Mouse (Mus musculus) thymus, adult 2 months (tissue): ENCODE results near the gene Meis1. TPM values are rescaled to one million over a fixed set of nuclear protein-coding genes. Genes with fewer than 3 reads are reported as not detected.

Source experiments
- DNase-seq: peaks from one replicate; pipeline ENCODE4 v3.0.0; 2021
- H3K27ac ChIP-seq: fragments of 200-500 bp; 2 replicates; pipeline ENCODE4 v1.5.1; 2012; ENCODE audit warnings: low read length, control low read depth; ENCODE audit not compliant: control insufficient read depth, insufficient read depth
- H3K27me3 ChIP-seq: fragments of 200-500 bp; 2 replicates; pipeline ENCODE4 v1.6.1; 2012; ENCODE audit warnings: mild to moderate bottlenecking, low read length, moderate library complexity, mixed read lengths; ENCODE audit not compliant: control insufficient read depth, insufficient read depth
- H3K36me3 ChIP-seq: fragments of 200-500 bp; 2 replicates; pipeline ENCODE4 v1.6.1; 2012; ENCODE audit warnings: mild to moderate bottlenecking, low read length, moderate library complexity; ENCODE audit not compliant: control insufficient read depth, insufficient read depth
- H3K4me1 ChIP-seq: fragments of 200-500 bp; replicated peaks from 2 replicates; pipeline ENCODE4 v1.6.1; 2012; ENCODE audit warnings: low read length; ENCODE audit not compliant: control insufficient read depth, insufficient read depth
- H3K4me3 ChIP-seq: fragments of 200-500 bp; 2 replicates; pipeline ENCODE4 v1.5.1; 2012; ENCODE audit warnings: mild to moderate bottlenecking, low read length, control low read depth, moderate library complexity; ENCODE audit not compliant: control insufficient read depth, insufficient read depth
- CTCF ChIP-seq: fragments of 200-500 bp; IDR thresholded peaks from 2 replicates; pipeline ENCODE4 v1.5.1; 2012; ENCODE audit warnings: mild to moderate bottlenecking, control low read depth, low read length, moderate library complexity, borderline replicate concordance; ENCODE audit not compliant: control insufficient read depth, poor library complexity, insufficient read depth; ENCODE audit errors: extremely low read depth
- POLR2A ChIP-seq: fragments of 200-500 bp; IDR thresholded peaks from 2 replicates; pipeline ENCODE4 v1.6.1; 2012; ENCODE audit warnings: mild to moderate bottlenecking, low read length, control low read depth, moderate library complexity; ENCODE audit not compliant: control insufficient read depth, poor library complexity, insufficient read depth; ENCODE audit errors: extremely low read depth
- WGBS: fragments of 180-500 bp; shearing (Covaris S2); methylation state at CpG from one replicate; pipeline ENCODE4 v1.1.7; 2018; 5-methylcytosine and 5-hydroxymethylcytosine counted together
- polyA plus RNA-seq: library from polyadenylated mRNA; depleted of rRNA; stranded (reverse); fragments of >200 nt; gene quantifications from 2 replicates; pipeline ENCODE4 v1.2.3, GENCODE M21; 2012

Meis1 gene
- polyA plus RNA-seq, 1 experiment: 6.6 TPM

- Histone ChIP-seq H3K27me3 (peaks cover 9% of the 10 kb centered on the region; the same call in 1 of the 2 replicates), H3K36me3 (no peaks in the 10 kb centered on the region)
- DNase-seq: no peak
Observed at GRCm38 (mm10) chr11:19024496-19025265, 5.9 kb upstream of the Meis1 start.

GRCm38 (mm10) chr11:19023356-19023755, 4.6 kb upstream of the Meis1 start:
- no peak overlapping the region for H3K27ac ChIP-seq
- H3K36me3 ChIP-seq: no peaks in the 10 kb centered on the region
- no peaks in the 10 kb centered on the region for H3K4me1 ChIP-seq
- DNase-seq: no peak
- WGBS: 94% methylated on average over 5 of the region's 5 CpGs
- H3K27me3 ChIP-seq: peaks cover 10% of the 10 kb centered on the region; the same call in 1 of the 2 replicates
- TF ChIP-seq POLR2A (no peak), CTCF (no peak)
- H3K4me3 ChIP-seq: no peak overlapping the region

More at GRCm38 (mm10) chr11:19024496-19025265, 5.9 kb upstream of the Meis1 start:
- H3K27ac ChIP-seq: no peak overlapping the region
- no peak overlapping the region for H3K4me3 ChIP-seq
- H3K4me1 ChIP-seq: no peaks in the 10 kb centered on the region
- WGBS: 44% methylated on average over 8 of the region's 8 CpGs
- TF ChIP-seq POLR2A (no peak), CTCF (no peak)

- 96% methylated on average over 2 of the region's 2 CpGs for WGBS
- Histone ChIP-seq H3K4me3 (no peak overlapping the region), H3K4me1 (no peaks in the 10 kb centered on the region), H3K27me3 (peaks cover 11% of the 10 kb centered on the region; the same call in 1 of the 2 replicates), H3K27ac (no peak overlapping the region), H3K36me3 (no peaks in the 10 kb centered on the region)
- no peak for DNase-seq
- TF ChIP-seq POLR2A (no peak), CTCF (no peak)
Observed at GRCm38 (mm10) chr11:19022576-19022975, 3.8 kb upstream of the Meis1 start.

GRCm38 (mm10) chr11:19020951-19021710, 2.3 kb upstream of the Meis1 start:
- Histone ChIP-seq H3K27me3 (peaks cover 6% of the 10 kb centered on the region; the same call in 1 of the 2 replicates), H3K36me3 (no peaks in the 10 kb centered on the region), H3K4me3 (no peak overlapping the region), H3K27ac (no peak overlapping the region), H3K4me1 (no peaks in the 10 kb centered on the region)
- DNase-seq: no peak
- TF ChIP-seq CTCF (no peak), POLR2A (no peak)
- 14% methylated on average over 28 of the region's 28 CpGs for WGBS

GRCm38 (mm10) chr11:19020371-19020824, 1.6 kb upstream of the Meis1 start:
- Histone ChIP-seq H3K36me3 (no peaks in the 10 kb centered on the region), H3K4me1 (no peaks in the 10 kb centered on the region), H3K4me3 (peak overlapping the region; percentile 17; the same call in 1 of the 2 replicates), H3K27ac (no peak overlapping the region), H3K27me3 (peaks cover 11% of the 10 kb centered on the region; the same call in 1 of the 2 replicates)
- TF ChIP-seq CTCF: no peak
- TF ChIP-seq POLR2A: no peak
- 1% methylated on average over 25 of the region's 25 CpGs for WGBS
- DNase-seq: peak; percentile 21
